Mouse (Mus musculus) forebrain, embryonic 15.5 days (tissue): ENCODE data around the gene Teddm1b. TPM values are rescaled to one million over a fixed set of nuclear protein-coding genes. Genes with fewer than 3 reads are reported as not detected.

Experiments
- ATAC-seq: fragments of 200-750 bp; cut with Nextera tagmentation; replicated peaks from 2 replicates; pipeline ENCODE4 v1.8.0; 2017; ENCODE audit warnings: mild to moderate bottlenecking, moderate TSS enrichment, moderate library complexity
- H3K27ac ChIP-seq: fragments of 300-500 bp; sonication (generic); replicated peaks from 2 replicates; pipeline ENCODE4 v1.5.1; 2015; ENCODE audit warnings: mild to moderate bottlenecking, inconsistent platforms
- H3K27me3 ChIP-seq: fragments of 300-500 bp; sonication (generic); 2 replicates; pipeline ENCODE4 v1.6.1; 2015; ENCODE audit warnings: inconsistent platforms
- H3K36me3 ChIP-seq: fragments of 300-500 bp; sonication (generic); 2 replicates; pipeline ENCODE4 v1.6.1; 2015; ENCODE audit warnings: mild to moderate bottlenecking, inconsistent platforms
- H3K4me1 ChIP-seq: fragments of 300-500 bp; sonication (generic); 2 replicates; pipeline ENCODE4 v1.6.1; 2015; ENCODE audit warnings: inconsistent platforms
- H3K4me2 ChIP-seq: fragments of 300-500 bp; sonication (generic); replicated peaks from 2 replicates; pipeline ENCODE4 v1.6.1; 2015; ENCODE audit warnings: mild to moderate bottlenecking, inconsistent platforms
- H3K4me3 ChIP-seq: fragments of 300-500 bp; sonication (generic); 2 replicates; pipeline ENCODE4 v1.5.1; 2015; ENCODE audit warnings: mild to moderate bottlenecking, inconsistent platforms
- H3K9ac ChIP-seq: fragments of 300-500 bp; sonication (generic); replicated peaks from 2 replicates; pipeline ENCODE4 v1.6.1; 2015; ENCODE audit warnings: mild to moderate bottlenecking, inconsistent platforms
- H3K9me3 ChIP-seq: fragments of 300-500 bp; sonication (generic); 2 replicates; pipeline ENCODE4 v1.6.1; 2016; ENCODE audit warnings: inconsistent platforms
- WGBS: fragments of 180-500 bp; shearing (Covaris S2); methylation state at CpG from one replicate; pipeline ENCODE4 v1.1.7; 2015; ENCODE audit warnings: mixed read lengths; 5-methylcytosine and 5-hydroxymethylcytosine counted together
- polyA plus RNA-seq: library from polyadenylated mRNA; unstranded; fragments of >200 nt; fragmentation: Nextera tagmentation; extraction: Ambion mirVana; gene quantifications from 2 replicates; pipeline ENCODE4 v1.2.1, GENCODE M21; 2015

The Teddm1b gene
- polyA plus RNA-seq, 1 experiment from 2014 or later: 1.7 TPM

DNA sequence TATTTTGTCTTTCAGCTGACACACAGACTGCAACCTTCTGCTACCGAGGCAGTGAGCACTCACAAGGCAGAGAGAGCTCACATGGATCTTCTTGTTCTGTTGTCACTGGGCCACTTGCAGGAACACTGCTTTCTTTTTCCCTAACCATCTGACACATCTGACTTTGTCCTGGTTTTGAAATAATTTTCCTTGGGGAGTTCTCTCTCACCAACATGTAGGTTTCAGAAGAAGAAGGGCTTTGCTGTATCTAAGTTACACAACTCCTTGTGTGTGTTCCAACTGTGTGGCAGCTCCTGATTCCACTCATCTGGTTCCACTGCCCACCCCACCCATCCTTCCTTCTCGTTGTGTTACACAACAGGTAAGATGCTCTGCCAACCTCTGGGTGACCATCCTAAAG, 19.6 kb downstream of the Teddm1b start:
- H3K9me3 ChIP-seq: no peaks in the 10 kb centered on the region
- peaks cover 17% of the 10 kb centered on the region for H3K4me1 ChIP-seq
- no peak overlapping the region for H3K4me2 ChIP-seq
- WGBS: 75% methylated on average over 2 of the region's 2 CpGs
- no peak overlapping the region for H3K27ac ChIP-seq
- H3K4me3 ChIP-seq: no peak overlapping the region
- H3K36me3 ChIP-seq: no peaks in the 10 kb centered on the region
- H3K9ac ChIP-seq: no peak overlapping the region
- ATAC-seq: no peak
- no peaks in the 10 kb centered on the region for H3K27me3 ChIP-seq

- no peaks in the 10 kb centered on the region for H3K27me3 ChIP-seq
- no peak overlapping the region for H3K4me2 ChIP-seq
- no peak overlapping the region for H3K9ac ChIP-seq
- H3K4me3 ChIP-seq: no peak overlapping the region
- no peaks in the 10 kb centered on the region for H3K9me3 ChIP-seq
- H3K36me3 ChIP-seq: no peaks in the 10 kb centered on the region
- 55% methylated on average over 8 of the region's 8 CpGs for WGBS
- peaks cover 23% of the 10 kb centered on the region for H3K4me1 ChIP-seq
- H3K27ac ChIP-seq: no peak overlapping the region
- ATAC-seq: no peak
Observed at GRCm38 (mm10) chr1:153894201-153894893, 20.2 kb downstream of the Teddm1b start.

- Histone ChIP-seq H3K9ac (no peak overlapping the region), H3K4me2 (no peak overlapping the region), H3K4me1 (peaks cover 23% of the 10 kb centered on the region), H3K27ac (no peak overlapping the region), H3K9me3 (no peaks in the 10 kb centered on the region), H3K27me3 (no peaks in the 10 kb centered on the region), H3K36me3 (no peaks in the 10 kb centered on the region), H3K4me3 (no peak overlapping the region)
- peak; percentile 11; the same call in 1 of the 2 replicates for ATAC-seq
- 36% methylated on average over 5 of the region's 5 CpGs for WGBS
Observed at GRCm38 (mm10) chr1:153894979-153895378, 20.8 kb downstream of the Teddm1b start.

DNA sequence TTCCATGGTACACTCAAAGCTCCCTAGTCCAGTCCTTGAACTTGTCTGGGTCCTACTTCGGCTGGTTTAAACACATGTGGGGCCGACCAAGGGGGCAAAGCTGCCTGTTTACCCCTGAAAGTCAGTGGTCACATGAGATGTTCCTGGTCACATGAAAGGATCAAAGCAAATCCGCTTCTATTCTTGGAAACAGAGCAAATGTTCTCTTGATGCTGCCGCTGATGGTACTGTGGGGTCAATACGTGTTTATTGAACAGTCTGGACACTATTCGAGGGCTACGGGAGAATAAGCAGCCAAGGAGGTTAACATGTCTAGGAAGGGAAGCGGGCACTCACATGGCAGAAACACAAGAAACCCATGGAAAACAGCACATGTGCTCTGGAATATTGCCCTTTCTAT, 23.1 kb downstream of the Teddm1b start:
- 87% methylated on average over 8 of the region's 8 CpGs for WGBS
- H3K36me3 ChIP-seq: no peaks in the 10 kb centered on the region
- no peaks in the 10 kb centered on the region for H3K27me3 ChIP-seq
- no peak overlapping the region for H3K4me2 ChIP-seq
- peaks cover 35% of the 10 kb centered on the region for H3K4me1 ChIP-seq
- no peaks in the 10 kb centered on the region for H3K9me3 ChIP-seq
- H3K27ac ChIP-seq: no peak overlapping the region
- H3K9ac ChIP-seq: no peak overlapping the region
- no peak overlapping the region for H3K4me3 ChIP-seq
- ATAC-seq: no peak

GRCm38 (mm10) chr1:153898989-153899730, 25.0 kb downstream of the Teddm1b start:
- peak; percentile 59 for ATAC-seq
- Histone ChIP-seq H3K9me3 (no peaks in the 10 kb centered on the region), H3K27ac (peak overlapping the region; percentile 99), H3K4me3 (peak overlapping the region; percentile 96), H3K4me1 (peaks cover 48% of the 10 kb centered on the region), H3K36me3 (peaks cover 12% of the 10 kb centered on the region), H3K4me2 (peak overlapping the region; percentile 59), H3K27me3 (no peaks in the 10 kb centered on the region), H3K9ac (peak overlapping the region; percentile 95)
- 17% methylated on average over 22 of the region's 22 CpGs for WGBS

DNA sequence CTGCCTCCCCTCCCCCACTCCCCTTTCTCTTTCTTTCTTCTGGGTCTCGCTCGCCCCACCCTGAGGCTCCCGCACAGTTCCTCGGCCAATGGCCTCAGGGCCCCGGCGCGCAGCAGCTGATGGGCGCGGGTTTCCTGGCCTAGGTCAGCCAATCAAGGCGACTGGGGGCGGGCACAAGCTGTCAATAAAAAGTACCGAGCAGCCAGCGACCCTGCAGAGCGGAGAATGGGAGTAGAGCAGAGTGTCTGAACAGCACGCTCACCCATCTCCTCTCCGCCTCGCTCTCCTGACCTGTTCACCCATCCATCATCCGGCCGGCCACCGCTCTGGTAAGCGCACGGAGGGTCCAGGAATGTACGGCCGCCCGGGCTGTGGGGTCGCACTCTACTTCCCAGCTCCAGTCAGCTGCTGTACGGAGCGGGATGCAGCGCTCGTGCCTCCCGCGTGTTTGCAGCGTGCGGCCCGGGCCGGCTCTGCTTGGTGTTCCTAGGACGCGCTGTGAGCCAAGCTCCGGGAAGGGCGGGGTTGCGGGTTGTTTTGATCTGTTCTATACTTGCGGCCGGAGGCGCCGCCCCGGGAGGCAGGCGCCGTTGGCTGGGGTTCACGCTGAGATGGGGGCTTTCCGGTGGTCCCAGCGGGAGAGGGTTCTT, 25.7 kb downstream of the Teddm1b start, which contains the start of the genes Glul and Teddm2:
TSS of gene Glul (plus strand) at position 214 of the 650 bp plus-strand sequence.
TSS of gene Teddm2 (minus strand) at position 498 of the 650 bp plus-strand sequence.
- peaks cover 41% of the 10 kb centered on the region for H3K4me1 ChIP-seq
- H3K4me2 ChIP-seq: peak within 1 kb of the TSS; percentile 59
- H3K36me3 ChIP-seq: peaks cover 19% of the 10 kb centered on the region
- peak within 1 kb of the TSS; percentile 96 for H3K4me3 ChIP-seq
- no peaks in the 10 kb centered on the region for H3K9me3 ChIP-seq
- WGBS: under 1% methylated on average over 51 of the region's 51 CpGs
- no peaks in the 10 kb centered on the region for H3K27me3 ChIP-seq
- H3K9ac ChIP-seq: peak within 1 kb of the TSS; percentile 95
- peak; percentile 97 for ATAC-seq
- peak within 1 kb of the TSS; percentile 99 for H3K27ac ChIP-seq

DNA sequence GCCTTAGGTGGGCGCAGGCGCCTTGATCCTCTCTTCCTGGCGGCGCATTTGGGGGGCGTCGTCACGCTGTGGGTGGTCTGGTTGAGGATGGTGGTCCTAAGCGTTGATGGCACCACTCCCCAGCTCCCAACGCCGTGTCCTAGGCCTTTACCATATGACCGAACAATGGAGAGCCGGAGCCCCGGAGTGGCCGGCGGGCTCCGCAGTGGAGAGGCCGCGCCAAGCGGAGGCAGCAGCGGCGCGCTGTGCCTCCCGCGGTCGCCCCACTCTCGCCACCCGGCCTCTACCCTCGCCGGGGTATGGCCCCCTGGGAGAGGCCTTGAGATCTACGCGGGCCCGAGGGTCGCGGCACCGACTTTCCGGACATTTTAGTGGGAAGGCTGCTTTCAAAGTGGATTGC, 26.2 kb downstream of the Teddm1b start:
- H3K9ac ChIP-seq: peak overlapping the region; percentile 95
- WGBS: 0% methylated on average over 36 of the region's 36 CpGs
- peak; percentile 57 for ATAC-seq

GRCm38 (mm10) chr1:153900860-153901730, 26.9 kb downstream of the Teddm1b start:
- ATAC-seq: no peak
- peak overlapping the region; percentile 96 for H3K4me3 ChIP-seq
- peak overlapping the region; percentile 59 for H3K4me2 ChIP-seq
- H3K4me1 ChIP-seq: peaks cover 36% of the 10 kb centered on the region
- under 1% methylated on average over 25 of the region's 25 CpGs for WGBS
- peak overlapping the region; percentile 99 for H3K27ac ChIP-seq
- H3K9me3 ChIP-seq: no peaks in the 10 kb centered on the region
- H3K36me3 ChIP-seq: peaks cover 30% of the 10 kb centered on the region
- no peaks in the 10 kb centered on the region for H3K27me3 ChIP-seq
- H3K9ac ChIP-seq: peak overlapping the region; percentile 95

More for the DNA sequence above, 26.2 kb downstream of the Teddm1b start:
- H3K9me3 ChIP-seq: no peaks in the 10 kb centered on the region
- H3K36me3 ChIP-seq: peaks cover 24% of the 10 kb centered on the region
- peaks cover 37% of the 10 kb centered on the region for H3K4me1 ChIP-seq
- H3K27ac ChIP-seq: peak overlapping the region; percentile 99
- H3K27me3 ChIP-seq: no peaks in the 10 kb centered on the region
- peak overlapping the region; percentile 59 for H3K4me2 ChIP-seq
- peak overlapping the region; percentile 96 for H3K4me3 ChIP-seq

DNA sequence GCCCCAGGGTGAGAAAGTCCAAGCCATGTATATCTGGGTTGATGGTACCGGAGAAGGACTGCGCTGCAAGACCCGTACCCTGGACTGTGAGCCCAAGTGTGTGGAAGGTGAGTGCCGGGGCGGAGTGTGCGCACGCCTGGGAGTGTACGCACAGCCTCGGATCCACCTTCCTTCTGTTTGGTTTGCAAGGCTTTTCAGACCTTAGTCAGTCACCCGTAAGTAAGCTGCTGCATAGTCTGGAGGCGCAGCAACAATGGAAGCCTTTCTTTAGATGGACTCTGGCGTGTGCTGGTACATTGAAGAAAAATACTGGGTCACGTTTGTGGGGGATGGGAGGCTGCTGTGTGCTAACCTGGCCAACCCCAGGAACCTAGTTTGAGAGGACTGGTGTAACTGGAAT, 28.9 kb downstream of the Teddm1b start:
- peaks cover 36% of the 10 kb centered on the region for H3K4me1 ChIP-seq
- H3K4me2 ChIP-seq: peak overlapping the region; percentile 59
- ATAC-seq: no peak
- peak overlapping the region; percentile 15; the same call in 1 of the 2 replicates for H3K4me3 ChIP-seq
- peaks cover 49% of the 10 kb centered on the region for H3K36me3 ChIP-seq
- H3K27me3 ChIP-seq: no peaks in the 10 kb centered on the region
- H3K9ac ChIP-seq: peak overlapping the region; percentile 3; the same call in 1 of the 2 replicates
- WGBS: 22% methylated on average over 13 of the region's 13 CpGs
- H3K27ac ChIP-seq: no peak overlapping the region
- no peaks in the 10 kb centered on the region for H3K9me3 ChIP-seq

GRCm38 (mm10) chr1:153904236-153904635, 30.1 kb downstream of the Teddm1b start:
- no peaks in the 10 kb centered on the region for H3K9me3 ChIP-seq
- no peak overlapping the region for H3K9ac ChIP-seq
- peaks cover 27% of the 10 kb centered on the region for H3K4me1 ChIP-seq
- H3K27ac ChIP-seq: no peak overlapping the region
- WGBS: 96% methylated on average over 14 of the region's 14 CpGs
- H3K4me3 ChIP-seq: no peak overlapping the region
- no peak for ATAC-seq
- H3K36me3 ChIP-seq: peaks cover 59% of the 10 kb centered on the region
- H3K4me2 ChIP-seq: no peak overlapping the region
- no peaks in the 10 kb centered on the region for H3K27me3 ChIP-seq

- Histone ChIP-seq H3K4me2 (no peak overlapping the region), H3K9me3 (no peaks in the 10 kb centered on the region), H3K27me3 (no peaks in the 10 kb centered on the region), H3K27ac (no peak overlapping the region), H3K36me3 (peaks cover 69% of the 10 kb centered on the region), H3K4me3 (no peak overlapping the region), H3K9ac (no peak overlapping the region), H3K4me1 (peaks cover 26% of the 10 kb centered on the region)
- WGBS: 96% methylated on average over 3 of the region's 3 CpGs
- ATAC-seq: no peak
Observed at GRCm38 (mm10) chr1:153905884-153906283, 31.7 kb downstream of the Teddm1b start.
